Mouse (Mus musculus): ENCODE results near the gene Adamts13. TPM values are rescaled to one million over a fixed set of nuclear protein-coding genes. Genes with fewer than 3 reads are reported as not detected.

Adamts13 gene
- polyA plus RNA-seq, 1 experiment: not detected

DNA sequence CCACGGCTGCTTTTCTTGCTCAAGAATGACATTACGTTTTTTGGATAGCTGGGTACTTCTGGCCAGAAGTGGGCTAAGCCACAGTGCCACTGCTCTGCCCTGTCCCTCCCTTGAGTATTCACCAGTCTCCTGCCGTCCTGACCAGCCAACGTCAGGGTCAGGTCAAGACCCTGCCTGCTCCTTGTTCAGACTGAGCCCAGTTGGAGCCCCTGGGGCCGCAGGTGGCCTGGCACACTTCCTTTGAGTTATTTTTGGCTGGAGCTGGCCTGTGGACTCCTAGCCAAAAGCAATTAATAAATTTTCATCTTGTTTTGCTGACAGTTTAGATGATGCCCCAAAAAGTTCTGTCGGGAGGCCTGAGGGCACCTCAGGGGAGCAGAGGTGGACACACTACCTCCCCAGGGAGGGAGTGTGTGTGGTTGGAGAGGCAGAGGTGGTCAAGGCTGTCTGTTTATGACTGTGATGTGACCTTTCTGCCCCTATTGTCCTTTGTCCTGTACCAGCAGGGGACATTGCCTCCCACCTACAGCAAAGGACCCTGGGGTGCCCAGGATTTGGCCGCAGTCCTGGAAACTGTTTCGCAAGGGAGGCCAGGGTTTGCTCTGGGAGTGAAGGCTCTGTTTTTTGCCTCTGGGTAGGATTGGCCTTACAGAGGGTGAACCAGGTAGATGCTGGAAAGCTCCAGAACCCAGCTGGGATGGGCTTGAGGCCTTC is 69.1 kb downstream of the Adamts13 start:
- no peak for TF ChIP-seq GATA1 (IDR thresholded peaks at IDR 0.05; ENCODE audit: low read length)

DNA sequence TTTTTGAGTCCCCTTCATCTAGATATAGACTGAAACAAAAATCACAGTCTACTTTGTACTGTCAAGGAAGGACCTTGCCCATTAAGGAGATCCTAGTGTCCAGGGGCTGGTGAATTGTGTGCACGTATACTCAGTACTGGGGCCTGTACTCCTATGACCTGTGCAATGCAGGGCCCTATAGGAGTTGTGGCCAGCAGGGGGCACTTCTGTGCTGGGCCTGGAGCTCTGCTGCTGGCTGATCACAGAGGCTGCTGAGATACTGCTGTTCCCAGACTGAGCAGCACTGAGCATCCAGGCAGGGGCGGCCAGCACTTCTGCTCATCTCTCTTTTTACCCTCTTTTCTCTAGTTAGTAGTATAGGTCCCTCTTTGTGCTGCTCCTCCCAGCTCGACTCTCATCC is 70.2 kb downstream of the Adamts13 start:
- TF ChIP-seq GATA1 (IDR thresholded peaks at IDR 0.05; ENCODE audit: low read length): no peak

DNA sequence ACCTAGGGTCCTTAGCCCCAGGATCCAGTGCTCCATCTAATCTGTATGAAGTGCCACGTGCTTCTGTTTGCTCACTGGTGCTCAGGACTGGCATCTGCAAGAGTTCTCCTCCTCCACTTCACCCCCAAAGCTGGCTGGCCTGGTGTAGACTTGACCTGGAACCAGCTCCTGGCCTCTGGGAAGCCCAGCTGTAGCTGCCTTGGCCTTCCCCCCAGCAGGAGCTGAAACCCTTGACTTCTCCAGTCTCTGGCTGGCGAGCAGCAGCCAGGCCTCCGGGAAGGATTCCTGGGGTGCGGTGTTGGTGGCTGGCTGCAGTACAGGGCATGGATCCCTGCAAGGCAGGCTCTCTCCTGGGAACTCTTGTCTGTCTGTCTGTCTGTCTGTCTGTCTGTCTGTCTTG is 71.0 kb downstream of the Adamts13 start:
- TF ChIP-seq GATA1 (IDR thresholded peaks at IDR 0.05; ENCODE audit: low read length): no peak

DNA sequence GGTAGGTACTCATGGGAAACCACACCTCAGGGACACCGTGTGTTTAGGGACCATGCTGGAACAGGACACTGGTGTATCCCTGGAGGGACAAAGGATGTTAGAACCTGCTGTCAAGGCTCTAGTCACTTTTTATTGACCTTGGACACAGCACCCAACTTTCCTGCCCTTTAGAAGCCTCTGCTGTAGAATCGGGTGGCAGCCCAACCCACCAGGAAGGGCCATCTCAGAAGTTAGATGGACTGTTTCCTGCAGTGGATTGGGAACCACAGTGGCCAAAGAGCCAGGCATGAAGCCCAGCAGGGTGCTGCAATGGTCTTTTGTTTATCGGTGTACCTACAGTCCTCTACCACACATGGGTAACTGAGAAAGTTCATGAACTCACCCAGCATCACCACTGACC is 71.4 kb downstream of the Adamts13 start:
- no peak for TF ChIP-seq GATA1 (IDR thresholded peaks at IDR 0.05; ENCODE audit: low read length)

- TF ChIP-seq GATA1 (IDR thresholded peaks at IDR 0.05; ENCODE audit: low read length): no peak
Observed at GRCm38 (mm10) chr2:27045979-27046770, 73.0 kb downstream of the Adamts13 start.

GRCm38 (mm10) chr2:27049408-27049807 is 76.2 kb downstream of the Adamts13 start:
- TF ChIP-seq GATA1 (IDR thresholded peaks at IDR 0.05; ENCODE audit: low read length): no peak

GRCm38 (mm10) chr2:27058251-27058650 is 85.0 kb downstream of the Adamts13 start:
- TF ChIP-seq GATA1 (IDR thresholded peaks at IDR 0.05; ENCODE audit: low read length): no peak

DNA sequence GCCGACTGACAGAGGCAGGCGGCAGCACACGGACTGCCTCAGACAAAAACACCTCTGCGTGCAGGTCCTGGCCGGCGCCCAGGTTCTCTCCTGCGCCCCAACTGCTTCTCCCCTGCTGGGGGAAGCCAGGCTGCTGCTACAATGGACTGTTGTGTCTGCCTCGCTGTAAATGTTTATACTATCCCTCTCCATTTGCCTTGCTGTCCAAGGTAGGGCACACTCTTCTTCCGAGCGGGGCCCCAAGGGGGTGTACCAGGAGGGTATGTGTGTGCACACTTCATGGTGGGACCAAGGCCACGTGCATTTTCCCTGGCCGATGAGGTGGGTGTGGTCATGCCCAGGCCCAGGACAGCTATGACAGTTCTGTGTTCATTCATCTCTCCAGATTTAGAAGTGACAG is 85.5 kb downstream of the Adamts13 start:
- no peak for TF ChIP-seq GATA1 (IDR thresholded peaks at IDR 0.05; ENCODE audit: low read length)

DNA sequence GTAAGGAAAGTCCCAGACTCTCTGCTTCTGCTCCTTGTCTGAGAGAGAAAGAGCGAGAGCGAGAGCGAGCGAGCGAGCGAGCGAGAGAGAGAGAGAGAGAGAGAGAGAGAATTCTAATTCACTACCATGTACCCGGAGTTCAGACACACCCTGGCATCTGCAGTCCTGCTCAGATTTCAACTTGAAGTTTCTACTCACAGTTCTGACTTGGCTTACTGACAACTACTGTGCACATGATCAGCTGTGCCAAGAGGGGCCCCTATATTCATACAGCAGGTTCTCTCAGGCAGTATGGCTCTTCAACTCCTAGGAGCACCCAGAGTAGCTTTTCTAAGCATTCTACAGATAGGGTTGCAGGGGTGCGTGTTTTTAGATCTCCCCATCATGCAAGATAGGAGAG is 86.0 kb downstream of the Adamts13 start:
- TF ChIP-seq GATA1 (IDR thresholded peaks at IDR 0.05; ENCODE audit: low read length): no peak

Other genes starting within 250 kb of the Adamts13 start
- not detected in 2 replicates for gene Abo, start 108.4 kb upstream of the Adamts13 start, polyA plus RNA-seq (2012)
- gene Surf6, start 70.5 kb upstream of the Adamts13 start, polyA plus RNA-seq (2012): 45.0 and 48.3 TPM in 2 replicates
- gene Med22, start 62.7 kb upstream of the Adamts13 start, polyA plus RNA-seq (2012): 73.5 and 98.3 TPM in 2 replicates
- gene Rpl7a, start 62.7 kb upstream of the Adamts13 start, polyA plus RNA-seq (2012): 4,629 and 5,493 TPM in 2 replicates
- gene Surf2, start 57.0 kb upstream of the Adamts13 start, polyA plus RNA-seq (2012): 5.4 and 11.8 TPM in 2 replicates
- gene Surf1, start 56.9 kb upstream of the Adamts13 start, polyA plus RNA-seq (2012): 39.8 and 43.6 TPM in 2 replicates
- 90.3 and 93.6 TPM in 2 replicates for gene Surf4, start 39.5 kb upstream of the Adamts13 start, polyA plus RNA-seq (2012)
- 0.03 and 0.04 TPM in 2 replicates for gene Stkld1, start 39.4 kb upstream of the Adamts13 start, polyA plus RNA-seq (2012)
- gene Rexo4, start 9.0 kb upstream of the Adamts13 start, polyA plus RNA-seq (2012): 126 and 145 TPM in 2 replicates
- 9.2 and 11.8 TPM in 2 replicates for gene Cacfd1, start 36.5 kb downstream of the Adamts13 start, polyA plus RNA-seq (2012)
- gene Slc2a6, start 54.6 kb downstream of the Adamts13 start, polyA plus RNA-seq (2012): not detected in 2 replicates
- not detected in 2 replicates for gene Mymk, start 98.8 kb downstream of the Adamts13 start, polyA plus RNA-seq (2012)
- not detected in 2 replicates for gene Adamtsl2, start 106.0 kb downstream of the Adamts13 start, polyA plus RNA-seq (2012)
- gene Fam163b, start 169.1 kb downstream of the Adamts13 start, polyA plus RNA-seq (2012): not detected in 2 replicates
- gene Dbh, start 191.8 kb downstream of the Adamts13 start, polyA plus RNA-seq (2012): not detected in 2 replicates